Mouse (Mus musculus) left cerebral cortex, adult 9 months (tissue): Measurements from ENCODE around the gene Setd7.

Experiments
- DNase-seq, 2 experiments: peaks; one replicate each; pipeline ENCODE4 v3.0.0; 2022; ENCODE audit warnings: low spot score in 2 of 2

The Setd7 gene

DNA sequence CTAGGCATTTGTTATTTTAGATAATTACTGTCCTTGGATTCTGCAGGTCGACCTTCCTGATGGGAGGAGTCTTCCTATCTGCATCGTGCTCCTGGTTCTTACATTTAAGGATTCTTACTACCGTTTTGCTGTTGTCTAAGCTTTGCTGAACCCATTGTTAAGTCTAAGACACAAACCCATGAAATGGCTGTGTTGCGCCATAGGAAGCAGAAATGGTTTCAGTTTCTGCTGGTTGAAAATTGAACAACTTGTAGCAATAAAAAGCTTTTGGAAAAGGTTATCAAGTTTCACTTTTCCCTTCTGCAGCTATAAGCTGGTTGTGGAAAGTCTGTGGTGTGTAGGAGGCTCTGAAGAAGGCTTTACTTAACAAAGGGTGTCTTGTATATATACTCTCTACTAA lies 85.0 kb downstream of the Setd7 start:
- DNase-seq, result no peak

DNA sequence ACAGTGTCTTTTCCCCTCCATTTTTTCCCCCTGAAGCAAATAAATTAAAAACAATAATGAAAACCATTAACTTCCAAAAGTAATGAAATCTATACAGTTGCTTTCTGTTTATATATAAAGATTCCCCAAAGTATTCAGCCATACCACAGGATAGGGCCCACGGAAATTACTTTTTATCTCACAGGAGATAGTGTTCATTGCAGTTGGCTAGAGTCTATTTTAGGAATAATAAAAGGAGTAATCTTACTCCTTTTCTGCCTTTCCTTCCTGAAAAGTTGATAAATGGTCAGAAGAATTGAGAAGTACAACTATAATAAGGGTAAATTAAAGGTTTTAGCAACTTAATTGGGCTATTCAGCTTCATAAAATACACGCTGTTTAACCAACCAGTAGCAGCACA lies 92.1 kb downstream of the Setd7 start:
- no peak for DNase-seq
